Mouse (Mus musculus): ENCODE results near the gene Tsks.

- TF ChIP-seq CTCF (IDR thresholded peaks at IDR 0.05; ENCODE audit: low read depth, low read length): no peak
- TF ChIP-seq POLR2A (IDR thresholded peaks at IDR 0.05; ENCODE audit: borderline replicate concordance, low read depth, low read length): no peak
These were observed 41.8 kb downstream of the Tsks start for GRCm38 (mm10) chr7:44984833-44985164.

Measured in bone marrow macrophage, adult 2 months (primary cell).